Mouse (Mus musculus) mouse trophoblast stem cell (cell line): Measurements from ENCODE around the gene Olfr490.

Source experiments
- in situ Hi-C, 2 experiments: fragments of 300-500 bp; cut with MseI, MboI; formaldehyde crosslinking; loops; 2 replicates in 1 of 2; 3 replicates in 1 of 2; pipeline ENCODE4 v1.15.1; 2025

Olfr490 gene

GRCm38 (mm10) chr7:108288834-108289233 lies at the start of gene Olfr490:
Gene Olfr490 (minus strand): TSS chr7:108288934.
- in situ Hi-C loops = no loop called here

- in situ Hi-C loops = no loop called here
Observed at GRCm38 (mm10) chr7:108323574-108323973, 34.8 kb upstream of the Olfr490 start, which contains the start of gene Olfr492. Gene Olfr492 (minus strand): TSS chr7:108323674.

DNA sequence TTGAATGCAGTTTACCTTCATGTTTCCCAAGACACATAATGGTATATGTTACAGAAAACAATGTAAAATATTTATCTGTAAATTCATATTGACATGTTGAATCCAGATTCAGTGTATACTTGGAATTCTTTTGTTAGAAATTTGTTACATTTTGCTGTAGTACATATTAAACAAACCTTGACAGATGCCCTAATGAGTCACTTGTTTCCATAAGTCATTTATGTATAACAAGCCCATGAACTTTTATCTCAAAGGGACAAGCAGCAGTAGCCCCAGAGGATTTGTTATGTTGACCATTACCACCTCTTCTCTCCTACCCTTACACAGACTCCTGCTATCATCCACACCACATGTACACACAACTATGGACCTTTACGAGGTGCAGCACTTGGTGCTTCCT lies 24.4 kb upstream of the Olfr490 start, which contains the start of gene Olfr491:
Gene Olfr491 (plus strand): TSS at position 301 of the 400 bp plus-strand sequence.
- in situ Hi-C loops = no loop called here

GRCm38 (mm10) chr7:108258247-108258646 lies 30.5 kb downstream of the Olfr490 start, which contains the start of gene Olfr488:
Gene Olfr488 (minus strand): TSS chr7:108258347.
- in situ Hi-C loops = no loop called here
